Mouse (Mus musculus): ENCODE results near the gene Itga10. TPM values are rescaled to one million over a fixed set of nuclear protein-coding genes. Genes with fewer than 3 reads are reported as not detected.

Gene Itga10
- polyA plus RNA-seq, 1 experiment, result 3.5 TPM

Other genes with a start within 250 kb of the Itga10 start
- 0.15 and 0.29 TPM in 2 replicates for gene BC107364, start 193.3 kb upstream of the Itga10 start, polyA plus RNA-seq (2012; rRNA removed)
- gene Hfe2, start 120.4 kb upstream of the Itga10 start, polyA plus RNA-seq (2012; rRNA removed), result 0.09 and 0.11 TPM in 2 replicates
- gene Txnip, start 87.6 kb upstream of the Itga10 start, polyA plus RNA-seq (2012; rRNA removed), result 712 and 742 TPM in 2 replicates
- gene Gm16253, start 68.6 kb upstream of the Itga10 start, polyA plus RNA-seq (2012; rRNA removed), result not detected in 2 replicates
- 44.4 and 59.0 TPM in 2 replicates for gene Polr3gl, start 51.4 kb upstream of the Itga10 start, polyA plus RNA-seq (2012; rRNA removed)
- gene Ankrd34a, start 48.9 kb upstream of the Itga10 start, polyA plus RNA-seq (2012; rRNA removed), result 0.70 and 1.1 TPM in 2 replicates
- 57.6 and 66.0 TPM in 2 replicates for gene Lix1l, start 44.4 kb upstream of the Itga10 start, polyA plus RNA-seq (2012; rRNA removed)
- gene Rbm8a, start 15.7 kb upstream of the Itga10 start, polyA plus RNA-seq (2012; rRNA removed), result 31.0 and 41.8 TPM in 2 replicates
- 40.6 and 50.2 TPM in 2 replicates for gene Pex11b, start 10.2 kb upstream of the Itga10 start, polyA plus RNA-seq (2012; rRNA removed)
- gene Gm42957, start 10.1 kb upstream of the Itga10 start, polyA plus RNA-seq (2012; rRNA removed), result 0.08 and 0.09 TPM in 2 replicates
- 9.5 TPM in 2 replicates for gene Ankrd35, start 24.5 kb downstream of the Itga10 start, polyA plus RNA-seq (2012; rRNA removed)
- 45.8 and 47.6 TPM in 2 replicates for gene Pias3, start 50.8 kb downstream of the Itga10 start, polyA plus RNA-seq (2012; rRNA removed)
- 2.5 and 2.9 TPM in 2 replicates for gene Nudt17, start 63.0 kb downstream of the Itga10 start, polyA plus RNA-seq (2012; rRNA removed)
- 32.7 and 35.8 TPM in 2 replicates for gene Polr3c, start 82.0 kb downstream of the Itga10 start, polyA plus RNA-seq (2012; rRNA removed)
- 29.3 and 31.0 TPM in 2 replicates for gene Rnf115, start 82.1 kb downstream of the Itga10 start, polyA plus RNA-seq (2012; rRNA removed)
- 0.04 TPM in 1 of 2 replicates, not detected in the other for gene Pdzk1, start 183.7 kb downstream of the Itga10 start, polyA plus RNA-seq (2012; rRNA removed)
- gene Cd160, start 183.8 kb downstream of the Itga10 start, polyA plus RNA-seq (2012; rRNA removed), result 0.29 and 0.78 TPM in 2 replicates

Data from urinary bladder, adult 2 months (tissue).